Comparison of ENCODE assay signal across 26 mouse cellular contexts in the genomic region with DNA sequence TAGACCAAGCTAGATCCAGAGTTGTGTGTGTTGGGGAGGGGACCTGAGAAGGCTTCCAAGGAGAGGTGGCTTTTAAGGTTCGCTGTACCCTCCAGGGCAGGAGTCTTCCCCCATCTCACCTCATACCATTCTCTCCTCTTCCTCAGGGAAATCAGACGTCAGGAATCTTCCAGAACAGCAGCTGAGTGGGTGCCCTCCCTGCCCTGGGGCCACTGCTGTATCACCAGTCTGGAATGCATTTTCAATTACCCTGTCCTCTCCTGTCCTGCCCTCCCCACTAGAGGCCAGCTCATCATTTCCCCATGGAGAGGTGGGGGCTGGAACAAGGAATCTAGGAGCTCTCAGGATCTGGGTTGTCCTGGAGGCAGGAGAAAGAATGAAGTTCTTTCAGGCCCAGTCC. TPM values are rescaled to one million over a fixed set of nuclear protein-coding genes. Genes with fewer than 3 reads are reported as not detected.
DNase-seq lines count a peak whose midpoint lies in the region; ATAC-seq and TF ChIP-seq lines count a peak whose summit lies in the region.
"Had no signal": no experiment of that assay in that cellular context is flagged by ENCODE, and none has a peak within 500 bp of the region (broad histone marks: within the 10 kb centered on the region; RNA-seq: fewer than 3 reads in every experiment).

No protein-coding gene starts in this region.

- no peak for TF ChIP-seq POLR2A in myocyte (IDR thresholded peaks at IDR 0.05; ENCODE audit: insufficient read length, low read depth)

- no peak overlapping the region for H3K4me3 ChIP-seq in midbrain, embryonic 11.5 days (ENCODE audit: low read depth, low read length)
- no peak overlapping the region for H3K4me3 ChIP-seq in midbrain, embryonic 14.5 days (replicated peaks; ENCODE audit: low read depth, low read length)
- H3K4me3 ChIP-seq in myocyte: no peak overlapping the region
- H3K4me3 ChIP-seq in hindbrain, embryonic 13.5 days: no peak overlapping the region
- H3K4me3 ChIP-seq: embryonic facial prominence, embryonic 12.5 days; embryonic facial prominence, embryonic 15.5 days; heart, adult 2 months; heart, embryonic 10.5 days; heart, embryonic 13.5 days; hindbrain, embryonic 15.5 days had no signal

- no peak overlapping the region for H3ac ChIP-seq in myocyte (ENCODE audit: control insufficient read depth, insufficient read length)

- H3K27me3 ChIP-seq in midbrain, embryonic 11.5 days (ENCODE audit: control insufficient read depth, insufficient read depth, low read length): no peaks in the 10 kb centered on the region
- no peaks in the 10 kb centered on the region for H3K27me3 ChIP-seq in midbrain, embryonic 14.5 days (ENCODE audit: control insufficient read depth, insufficient read depth, low read length)
- no peaks in the 10 kb centered on the region for H3K27me3 ChIP-seq in myocyte (ENCODE audit: control insufficient read depth, insufficient read depth, insufficient read length)
- H3K27me3 ChIP-seq in hindbrain, embryonic 13.5 days: peaks cover 17% of the 10 kb centered on the region; the same call in 1 of the 2 replicates
- H3K27me3 ChIP-seq: CH12.LX; embryonic facial prominence, embryonic 12.5 days; embryonic facial prominence, embryonic 15.5 days; hindbrain, embryonic 15.5 days had no signal

- no peak overlapping the region for H3K27ac ChIP-seq in midbrain, embryonic 11.5 days (ENCODE audit: low read depth, low read length)
- no peak overlapping the region for H3K27ac ChIP-seq in midbrain, embryonic 14.5 days (replicated peaks; ENCODE audit: low read depth, low read length)
- H3K27ac ChIP-seq in hindbrain, embryonic 13.5 days: no peak overlapping the region
- H3K27ac ChIP-seq: embryonic facial prominence, embryonic 12.5 days; embryonic facial prominence, embryonic 15.5 days; heart, adult 2 months; heart, embryonic 10.5 days; heart, embryonic 13.5 days; hindbrain, embryonic 15.5 days had no signal

- peak; percentile 58 for DNase-seq in adrenal gland, adult 2 months
- no peak for DNase-seq in adrenal gland, adult 18-20 months (ENCODE audit: low spot score in 2 of 2)
- DNase-seq in midbrain, embryonic 11.5 days (ENCODE audit: low spot score, missing footprints): peak; percentile 44
- no peak for DNase-seq in midbrain, embryonic 14.5 days
- DNase-seq in Muller cell, postnatal 12 days (ENCODE audit: inconsistent ontology term): peak; percentile 88
- no peak for DNase-seq in yolk sac, embryonic 10.5 days (ENCODE audit: low spot score)
- DNase-seq: cerebellum, adult 18-20 months; cerebellum, adult 9-10 months; cerebellum, postnatal 14 days; forebrain, postnatal 0 days; gastrocnemius, postnatal 25 days; heart, adult 2 months; heart, postnatal 14 days; heart, postnatal 4 days; kidney, adult 2 months had no signal

- H3K4me1 ChIP-seq in midbrain, embryonic 11.5 days (ENCODE audit: control insufficient read depth, insufficient read depth, low read length): no peaks in the 10 kb centered on the region
- no peaks in the 10 kb centered on the region for H3K4me1 ChIP-seq in midbrain, embryonic 14.5 days (ENCODE audit: control insufficient read depth, insufficient read depth, low read length)
- no peaks in the 10 kb centered on the region for H3K4me1 ChIP-seq in hindbrain, embryonic 13.5 days (replicated peaks)
- H3K4me1 ChIP-seq: embryonic facial prominence, embryonic 12.5 days; hindbrain, embryonic 15.5 days had no signal

- no peak overlapping the region for H3K4me2 ChIP-seq in midbrain, embryonic 11.5 days
- no peak overlapping the region for H3K4me2 ChIP-seq in midbrain, embryonic 14.5 days (ENCODE audit: low read length)
- peak overlapping the region; percentile 56 for H3K4me2 ChIP-seq in myocyte (ENCODE audit: low read depth)
- no peak overlapping the region for H3K4me2 ChIP-seq in hindbrain, embryonic 13.5 days
- H3K4me2 ChIP-seq: embryonic facial prominence, embryonic 12.5 days; embryonic facial prominence, embryonic 15.5 days; heart, embryonic 13.5 days; hindbrain, embryonic 15.5 days had no signal

- no peaks in the 10 kb centered on the region for H3K9me3 ChIP-seq in midbrain, embryonic 11.5 days (ENCODE audit: control insufficient read depth, low read length)
- H3K9me3 ChIP-seq in midbrain, embryonic 14.5 days (ENCODE audit: control insufficient read depth, low read length): no peaks in the 10 kb centered on the region
- H3K9me3 ChIP-seq in hindbrain, embryonic 13.5 days: no peaks in the 10 kb centered on the region
- H3K9me3 ChIP-seq: embryonic facial prominence, embryonic 12.5 days; embryonic facial prominence, embryonic 15.5 days; G1E; heart, embryonic 10.5 days; heart, embryonic 13.5 days; hindbrain, embryonic 15.5 days had no signal

- no peaks in the 10 kb centered on the region for H3K79me2 ChIP-seq in myocyte (ENCODE audit: control insufficient read depth, insufficient read depth)

- no peak for ATAC-seq in midbrain, embryonic 11.5 days (ENCODE audit: low FRiP score)
- no peak for ATAC-seq in midbrain, embryonic 14.5 days (ENCODE audit: low FRiP score, low TSS enrichment)
- ATAC-seq in hindbrain, embryonic 13.5 days (ENCODE audit: low FRiP score): no peak
- ATAC-seq: forebrain, embryonic 14.5 days; forebrain, postnatal 0 days; intestine, postnatal 0 days had no signal

- H3K36me3 ChIP-seq in midbrain, embryonic 11.5 days (ENCODE audit: control insufficient read depth, insufficient read depth, low read length): no peaks in the 10 kb centered on the region
- no peaks in the 10 kb centered on the region for H3K36me3 ChIP-seq in midbrain, embryonic 14.5 days (ENCODE audit: control insufficient read depth, insufficient read depth, low read length)
- no peaks in the 10 kb centered on the region for H3K36me3 ChIP-seq in myocyte (ENCODE audit: control insufficient read depth, insufficient read depth)
- no peaks in the 10 kb centered on the region for H3K36me3 ChIP-seq in hindbrain, embryonic 13.5 days
- H3K36me3 ChIP-seq: embryonic facial prominence, embryonic 12.5 days; embryonic facial prominence, embryonic 15.5 days; G1E; heart, embryonic 10.5 days; heart, embryonic 13.5 days; hindbrain, embryonic 15.5 days had no signal

- no peak overlapping the region for H3K9ac ChIP-seq in midbrain, embryonic 11.5 days (ENCODE audit: low read length)
- no peak overlapping the region for H3K9ac ChIP-seq in midbrain, embryonic 14.5 days (replicated peaks; ENCODE audit: low read length)
- H3K9ac ChIP-seq in hindbrain, embryonic 13.5 days: no peak overlapping the region
- H3K9ac ChIP-seq: embryonic facial prominence, embryonic 12.5 days; embryonic facial prominence, embryonic 15.5 days; forebrain, postnatal 0 days; heart, embryonic 13.5 days; hindbrain, embryonic 15.5 days had no signal

- 70% methylated on average over 2 of the region's 2 CpGs for WGBS in midbrain, embryonic 11.5 days
- WGBS in midbrain, embryonic 14.5 days: 72% methylated on average over 2 of the region's 2 CpGs
- 59% methylated on average over 2 of the region's 2 CpGs for WGBS in hindbrain, embryonic 13.5 days

TF ChIP-seq in myocyte, 11 proteins besides CTCF, POLR2A, EP300 and RAD21:
- TF ChIP-seq E2F4 (IDR thresholded peaks at IDR 0.05; ENCODE audit: insufficient read depth) (no peak), MYOG (IDR thresholded peaks at IDR 0.05; ENCODE audit: control insufficient read depth in 1 of 3, insufficient read depth in 1 of 3, insufficient read length in 2 of 3, low read depth in 2 of 3) (peak in 1 of 3 experiments; percentile 41), MYOD1 (IDR thresholded peaks at IDR 0.05; ENCODE audit: control insufficient read depth in 1 of 3, insufficient read length in 2 of 3, low read depth in 2 of 3) (peak in 2 of 3 experiments; percentile 31 to 77)

RNA-seq across cellular contexts. Expression of gene Pdgfa, which starts 13.5 kb away (rescaled TPM):
- 10 to 100 TPM; 23.8 to 37.5 TPM for total RNA-seq in adrenal gland, adult 2 months (2021)
- 42.9 and 56.9 TPM in 2 replicates for polyA plus RNA-seq in adrenal gland, adult 2 months (2012; rRNA removed)
- 10 to 100 TPM; 24.6 to 34.8 TPM for total RNA-seq in adrenal gland, adult 18-20 months (2021)
- polyA plus RNA-seq in midbrain, embryonic 11.5 days (2014; fragmentation: Nextera tagmentation; extraction: Ambion mirVana): 3.3 and 3.9 TPM in 2 replicates
- 16.2 and 24.6 TPM in 2 replicates for polyA plus RNA-seq in midbrain, embryonic 14.5 days (2014; fragmentation: Nextera tagmentation; extraction: Ambion mirVana)
- polyA plus RNA-seq in myocyte (2012; fragmentation: generic; extraction: Trizol): 43.7 TPM
- polyA plus RNA-seq in hindbrain, embryonic 13.5 days (2015; fragmentation: Nextera tagmentation; extraction: Ambion mirVana): 13.7 and 14.5 TPM in 2 replicates
- total RNA-seq: G1E had no signal
- polyA plus RNA-seq: G1E had no signal

Comparison
In these comparisons a context has a peak if more than half of its experiments do, and no peak if none do; other contexts are left out.
1. DNase-seq: peak in adrenal gland, adult 2 months (single experiment), midbrain, embryonic 11.5 days (single experiment) and Muller cell, postnatal 12 days (single experiment); none in adrenal gland, adult 18-20 months (0 of 2), midbrain, embryonic 14.5 days (single experiment) and yolk sac, embryonic 10.5 days (single experiment).